Mouse (Mus musculus) heart, postnatal 14 days (tissue): ENCODE data around the gene Arid5b. TPM values are rescaled to one million over a fixed set of nuclear protein-coding genes. Genes with fewer than 3 reads are reported as not detected.
"Not testable (repeated sequence)": the region's sequence is repeated elsewhere in the genome, so short reads cannot be mapped to it uniquely, and the experiment has no call there.

Experiments used
- DNase-seq, 2 experiments: peaks; one replicate each; pipeline ENCODE4 v3.0.0; 2021 to 2022
- intact Hi-C: fragments of 180-260 bp; cut with DNase I; formaldehyde crosslinking; loops from one replicate; pipeline ENCODE4 v1.15.1; 2025
- total RNA-seq, 2 experiments: library from RNA; stranded (reverse); gene quantifications; 2 replicates each; pipeline ENCODE4 v1.2.3; 2021

Gene Arid5b
- total RNA-seq, 2 experiments from 2014 or later: 25.6 to 26.0 TPM

DNA sequence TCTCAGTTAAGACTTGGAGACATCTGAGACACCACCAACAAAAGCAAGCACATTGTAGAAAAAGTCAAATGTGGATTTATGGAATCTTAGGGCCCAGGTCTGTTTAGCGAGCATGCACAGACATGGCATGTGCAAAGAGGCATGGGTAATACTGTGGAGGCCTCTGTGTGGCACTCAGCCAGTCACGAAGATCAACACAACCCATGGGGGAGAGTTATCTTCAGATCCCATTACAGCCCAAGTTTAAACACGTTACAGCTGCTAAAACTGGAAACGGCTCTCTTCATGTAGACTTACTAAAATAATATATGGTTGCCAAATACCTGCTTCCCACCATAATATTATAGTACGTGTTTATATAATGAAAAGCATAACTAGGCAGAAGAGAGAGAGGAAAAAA, 174.6 kb downstream of the Arid5b start:
- no peak for DNase-seq
- intact Hi-C loops: no loop called here

- DNase-seq: no peak
- intact Hi-C loops: no loop called here
These were observed 175.3 kb downstream of the Arid5b start for GRCm38 (mm10) chr10:68103078-68103855.

GRCm38 (mm10) chr10:68102566-68102965, 176.0 kb downstream of the Arid5b start:
- intact Hi-C loops: no loop called here
- DNase-seq: peak; percentile 60 to 68

DNA sequence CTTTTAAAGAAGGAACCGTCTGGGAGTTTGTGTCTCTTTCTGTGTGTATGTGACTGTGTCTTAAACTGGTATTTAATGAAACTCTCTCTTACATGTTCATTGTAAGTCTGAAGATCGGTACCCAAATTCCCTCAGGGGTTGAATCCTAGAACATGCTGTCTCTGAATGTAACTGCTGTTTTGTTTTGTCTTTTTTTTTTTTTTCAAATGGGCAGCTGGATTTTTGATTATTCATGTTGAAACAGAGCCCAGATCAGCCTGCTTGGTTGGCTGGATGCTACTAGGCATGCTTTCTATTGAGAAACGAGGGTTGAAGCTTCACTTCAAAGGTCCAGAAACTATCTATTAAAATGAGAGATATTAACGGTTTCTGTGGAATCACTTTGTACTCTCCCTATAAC, 177.3 kb downstream of the Arid5b start:
- DNase-seq: no peak

GRCm38 (mm10) chr10:68100506-68100905, 178.0 kb downstream of the Arid5b start:
- no peak for DNase-seq
- intact Hi-C loops: no loop called here

More for the DNA sequence above, 177.3 kb downstream of the Arid5b start:
- intact Hi-C loops: no loop called here

DNA sequence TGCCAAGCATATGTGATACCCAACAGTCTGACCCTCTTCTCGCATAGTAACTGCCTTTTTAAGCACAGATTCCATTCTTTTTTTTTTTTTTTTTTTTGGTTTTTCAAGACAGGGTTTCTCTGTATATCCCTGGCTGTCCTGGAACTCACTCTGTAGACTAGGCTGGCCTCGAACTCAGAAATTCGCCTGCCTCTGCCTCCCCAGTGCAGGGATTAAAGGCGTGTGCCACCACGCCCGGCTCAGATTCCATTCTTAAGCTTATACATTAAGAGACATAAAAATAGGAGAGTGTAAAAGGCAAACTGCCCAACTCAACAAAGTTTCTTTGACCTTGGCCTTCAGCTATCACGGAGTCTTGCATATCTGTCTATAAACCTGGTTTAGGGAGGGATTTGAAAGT, 178.7 kb downstream of the Arid5b start:
- intact Hi-C loops, DNase-seq: not testable (repeated sequence)

GRCm38 (mm10) chr10:68097821-68098675, 180.5 kb downstream of the Arid5b start:
- intact Hi-C loops: no loop called here
- no peak for DNase-seq

- no peak for DNase-seq
- intact Hi-C loops: no loop called here
These were observed 182.1 kb downstream of the Arid5b start for GRCm38 (mm10) chr10:68096395-68096794.

GRCm38 (mm10) chr10:68095136-68095535, 183.4 kb downstream of the Arid5b start:
- intact Hi-C loops: no loop called here
- DNase-seq: no peak

DNA sequence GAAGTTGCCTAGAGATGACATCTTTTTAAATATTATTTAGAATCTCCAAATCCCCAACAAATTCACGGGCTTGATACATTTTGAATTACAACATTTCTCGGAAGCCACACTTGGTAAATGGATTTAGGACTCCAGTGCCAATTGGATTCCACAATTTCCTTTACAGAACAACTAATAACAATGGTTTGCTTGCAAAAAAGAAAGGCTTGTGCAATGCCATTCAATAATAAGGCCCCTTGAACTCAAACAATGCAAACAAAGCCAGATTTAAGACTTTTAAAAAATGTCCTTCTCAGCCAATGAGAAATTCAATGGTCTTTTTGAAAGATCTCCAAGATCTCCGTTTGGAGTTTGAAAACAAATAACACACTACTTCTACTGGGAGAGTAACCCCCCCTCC, 185.0 kb downstream of the Arid5b start:
- intact Hi-C loops: loop anchor here (5.0 kb wide), 2 partner anchors 34 to 184 kb away; partner anchors contain the start of gene Arid5b
- DNase-seq: no peak

- no peak for DNase-seq
- intact Hi-C loops: loop anchor here (2.0 to 5.0 kb wide), 3 partner anchors 35 to 185 kb away; partner anchors contain the start of gene Arid5b
These were observed 186.7 kb downstream of the Arid5b start for GRCm38 (mm10) chr10:68091840-68092239.

DNA sequence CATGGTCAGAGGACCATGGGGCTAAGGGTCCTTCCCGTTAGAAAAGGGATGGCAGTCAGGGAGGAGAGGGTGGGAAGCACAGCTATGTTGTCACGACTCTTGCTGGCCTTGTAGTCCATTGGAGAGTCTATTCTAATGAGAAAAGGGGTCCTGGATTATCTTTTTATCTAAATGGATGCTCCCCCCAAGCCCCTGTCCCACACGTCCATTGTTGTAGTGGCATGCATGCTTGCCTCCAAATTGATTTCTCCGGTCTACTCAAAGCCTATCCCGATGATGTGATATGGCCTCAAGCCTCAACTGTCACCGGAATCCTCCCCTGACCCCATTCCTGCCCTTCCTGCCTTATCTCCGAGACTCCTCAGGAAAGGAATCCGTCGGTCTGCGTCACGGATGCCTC, 187.5 kb downstream of the Arid5b start:
- intact Hi-C loops: loop anchor here (2.0 to 5.0 kb wide), 3 partner anchors 36 to 186 kb away; partner anchors contain the start of gene Arid5b
- DNase-seq: no peak

DNA sequence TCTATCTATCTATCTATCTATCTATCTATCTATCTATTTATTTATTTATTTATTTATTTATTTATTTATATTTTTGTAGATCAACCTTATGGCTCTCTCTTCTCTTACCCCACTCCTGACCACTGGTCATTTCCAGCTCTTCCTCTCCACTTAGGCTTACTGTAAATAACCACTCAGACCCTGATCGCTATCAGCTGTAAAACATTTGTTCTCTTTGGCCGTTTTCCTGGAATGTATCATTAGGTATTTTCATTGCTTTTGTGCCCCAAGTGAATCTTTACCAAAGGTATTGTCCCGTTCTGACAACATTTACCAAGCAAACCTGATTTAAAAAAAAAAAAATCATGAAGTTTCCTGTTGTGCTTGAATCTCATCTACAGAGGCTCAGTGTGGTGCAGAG, 188.0 kb downstream of the Arid5b start:
- intact Hi-C loops: loop anchor here (2.0 to 5.0 kb wide), 3 partner anchors 37 to 187 kb away; partner anchors contain the start of gene Arid5b

GRCm38 (mm10) chr10:68090197-68090535, 188.4 kb downstream of the Arid5b start:
- peak; percentile 90 to 93 for DNase-seq
- intact Hi-C loops: loop anchor here (2.0 to 5.0 kb wide), 3 partner anchors 37 to 187 kb away; partner anchors contain the start of gene Arid5b

More for the DNA sequence above, 188.0 kb downstream of the Arid5b start:
- DNase-seq: no peak

DNA sequence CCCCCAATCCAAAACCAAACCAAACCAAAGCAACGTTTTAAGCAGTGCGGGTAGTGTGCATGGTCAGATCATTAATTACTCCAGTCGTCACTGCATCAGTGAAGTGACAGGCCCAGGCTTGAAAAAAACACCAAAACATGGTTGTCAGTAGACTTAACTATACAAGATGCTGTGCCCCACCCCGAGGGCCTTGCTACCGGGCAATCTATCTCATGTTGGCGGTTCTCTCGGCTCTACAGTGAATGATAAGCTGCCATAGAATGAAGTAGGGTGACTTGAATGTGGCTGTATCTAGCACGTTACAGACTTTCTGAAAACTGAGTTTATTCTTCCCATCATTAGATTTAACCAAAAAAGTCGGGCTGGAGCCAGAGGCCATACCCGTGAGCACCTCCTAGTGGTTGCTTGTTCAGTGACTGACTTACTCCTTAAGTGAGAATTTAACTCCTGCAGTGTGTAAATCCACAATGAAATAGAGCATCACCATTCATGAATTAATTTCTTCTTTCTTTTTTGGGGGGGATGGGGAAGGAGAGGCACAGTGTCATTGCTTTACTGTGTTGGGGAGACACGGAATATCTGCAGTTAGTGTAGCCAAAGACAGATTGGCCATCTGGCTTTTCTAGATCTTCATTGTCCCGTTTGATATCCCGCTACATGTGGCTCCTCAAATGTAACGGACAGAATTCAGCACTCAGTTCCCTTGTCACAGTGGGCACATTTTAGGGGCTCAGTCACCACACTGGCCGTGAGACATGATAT, 188.9 kb downstream of the Arid5b start:
- DNase-seq: peak in 1 of 2 experiments; percentile 64
- intact Hi-C loops: loop anchor here (2.0 to 5.0 kb wide), 4 partner anchors 38 to 188 kb away; partner anchors contain the start of gene Arid5b

- intact Hi-C loops: loop anchor here (5.0 kb wide), 1 partner anchor 90 kb away; no protein-coding TSS in a partner anchor
- DNase-seq: no peak
These were observed 190.8 kb downstream of the Arid5b start for GRCm38 (mm10) chr10:68087722-68088121.

GRCm38 (mm10) chr10:68086973-68087372, 191.6 kb downstream of the Arid5b start:
- no peak for DNase-seq
- intact Hi-C loops: loop anchor here (5.0 kb wide), 1 partner anchor 90 kb away; no protein-coding TSS in a partner anchor

GRCm38 (mm10) chr10:68085574-68085973, 193.0 kb downstream of the Arid5b start:
- intact Hi-C loops: loop anchor here (5.0 kb wide), 1 partner anchor 88 kb away; no protein-coding TSS in a partner anchor
- no peak for DNase-seq

- DNase-seq: no peak
- intact Hi-C loops: loop anchor here (5.0 kb wide), 1 partner anchor 74 kb away; no protein-coding TSS in a partner anchor
These were observed 196.8 kb downstream of the Arid5b start for GRCm38 (mm10) chr10:68081712-68082111.
